Mouse (Mus musculus): Measurements from ENCODE around the gene Recql. TPM values are rescaled to one million over a fixed set of nuclear protein-coding genes. Genes with fewer than 3 reads are reported as not detected.
A peak's percentile ranks its signal among the peaks of the same experiment; 100 is the strongest.
"Not testable (repeated sequence)": the region's sequence is repeated elsewhere in the genome, so short reads cannot be mapped to it uniquely, and the experiment has no call there.

Gene Recql
- total RNA-seq, 2 experiments from 2014 or later, result 43.0 to 53.8 TPM

- ATAC-seq (replicated peaks; ENCODE audit: poor library complexity), result no peak
Observed at GRCm38 (mm10) chr6:142366473-142367018, 20.3 kb downstream of the Recql start.

GRCm38 (mm10) chr6:142365742-142366472 lies 21.0 kb downstream of the Recql start:
- ATAC-seq (replicated peaks; ENCODE audit: poor library complexity), result no peak

- ATAC-seq (replicated peaks; ENCODE audit: poor library complexity), result peak; percentile 56
Observed at GRCm38 (mm10) chr6:142363019-142363576, 23.8 kb downstream of the Recql start.

- no peak for ATAC-seq (replicated peaks; ENCODE audit: poor library complexity)
Observed at GRCm38 (mm10) chr6:142362036-142362435, 24.9 kb downstream of the Recql start.

GRCm38 (mm10) chr6:142357106-142357505 lies 29.8 kb downstream of the Recql start:
- no peak for ATAC-seq (replicated peaks; ENCODE audit: poor library complexity)

- not testable (repeated sequence) for ATAC-seq (replicated peaks; ENCODE audit: poor library complexity)
Observed at GRCm38 (mm10) chr6:142352099-142352498, 34.8 kb downstream of the Recql start.

GRCm38 (mm10) chr6:142347431-142348385 lies 39.2 kb downstream of the Recql start:
- ATAC-seq (replicated peaks; ENCODE audit: poor library complexity), result no peak

GRCm38 (mm10) chr6:142346181-142347110 lies 40.4 kb downstream of the Recql start:
- ATAC-seq (replicated peaks; ENCODE audit: poor library complexity), result peak; percentile 18; the same call in 1 of the 2 replicates

- ATAC-seq (replicated peaks; ENCODE audit: poor library complexity), result peak; percentile 88
Observed at GRCm38 (mm10) chr6:142345440-142346038, 41.3 kb downstream of the Recql start, which contains the start of gene Pyroxd1. Gene Pyroxd1 (plus strand): TSS chr6:142345654.

- peak; percentile 38 for ATAC-seq (replicated peaks; ENCODE audit: poor library complexity)
Observed at GRCm38 (mm10) chr6:142343561-142343960, 43.3 kb downstream of the Recql start.

- no peak for ATAC-seq (replicated peaks; ENCODE audit: poor library complexity)
Observed at GRCm38 (mm10) chr6:142339576-142339975, 47.3 kb downstream of the Recql start.

- no peak for ATAC-seq (replicated peaks; ENCODE audit: poor library complexity)
Observed at GRCm38 (mm10) chr6:142338961-142339360, 47.9 kb downstream of the Recql start.

GRCm38 (mm10) chr6:142329201-142329600 lies 57.7 kb downstream of the Recql start:
- ATAC-seq (replicated peaks; ENCODE audit: poor library complexity), result no peak

GRCm38 (mm10) chr6:142326598-142326997 lies 60.3 kb downstream of the Recql start:
- ATAC-seq (replicated peaks; ENCODE audit: poor library complexity), result peak; percentile 56; the same call in 1 of the 2 replicates

GRCm38 (mm10) chr6:142322881-142323280 lies 64.0 kb downstream of the Recql start, which contains the start of gene Slco1a5:
Gene Slco1a5 (minus strand): TSS chr6:142322981.
- ATAC-seq (replicated peaks; ENCODE audit: poor library complexity), result no peak

GRCm38 (mm10) chr6:142317106-142317505 lies 69.8 kb downstream of the Recql start:
- ATAC-seq (replicated peaks; ENCODE audit: poor library complexity), result 0 out of 2 replicates have a peak, but pooled peaks have one; percentile 17

GRCm38 (mm10) chr6:142314285-142314684 lies 72.6 kb downstream of the Recql start:
- ATAC-seq (replicated peaks; ENCODE audit: poor library complexity), result no peak

- no peak for ATAC-seq (replicated peaks; ENCODE audit: poor library complexity)
Observed at GRCm38 (mm10) chr6:142305076-142305475, 81.8 kb downstream of the Recql start.
